Mouse (Mus musculus): ENCODE data around the gene Tom1l1. TPM values are rescaled to one million over a fixed set of nuclear protein-coding genes. Genes with fewer than 3 reads are reported as not detected.
"Not testable (repeated sequence)": the region's sequence is repeated elsewhere in the genome, so short reads cannot be mapped to it uniquely, and the experiment has no call there.

The Tom1l1 gene
- total and polyA plus RNA-seq, 3 experiments: 0.25 to 4.2 TPM; not detected in 1

DNA sequence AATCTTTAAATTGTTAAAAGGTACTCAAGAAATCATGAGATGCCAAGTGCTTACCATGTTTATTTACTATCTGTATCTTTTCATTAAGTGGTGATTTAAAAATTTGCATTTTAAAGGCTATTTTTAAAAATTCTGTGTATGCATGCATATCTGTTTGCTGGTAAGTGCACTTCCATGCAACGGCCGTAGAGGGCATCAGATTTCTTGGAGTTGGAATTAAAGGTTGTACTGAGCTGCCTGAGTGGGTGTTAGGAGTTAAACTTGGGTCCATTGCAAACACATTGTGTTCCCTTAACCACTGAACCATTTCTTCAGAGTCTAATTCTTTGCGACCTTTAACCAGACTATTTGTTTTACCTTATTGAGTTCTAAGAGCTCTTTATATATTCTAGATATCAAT is 29.6 kb upstream of the Tom1l1 start:
- Histone ChIP-seq H3K9ac (ENCODE audit: insufficient read depth, low read depth) (no peak overlapping the region), H3K79me2 (replicated peaks; ENCODE audit: control insufficient read depth, extremely low read depth, insufficient read depth, poor library complexity, severe bottlenecking) (no peaks in the 10 kb centered on the region), H3K4me2 (ENCODE audit: insufficient read depth, low read depth, poor library complexity, severe bottlenecking) (no peak overlapping the region), H3K9me3 (replicated peaks; ENCODE audit: low read length) (no peaks in the 10 kb centered on the region), H3K4me3 (replicated peaks in 1 of 3; ENCODE audit: low read depth in 2 of 3, low read length in 2 of 3, poor library complexity in 1 of 3) (no peak overlapping the region), H3K27me3 (replicated peaks) (peaks cover 9% of the 10 kb centered on the region), H3K36me3 (replicated peaks in 1 of 2; ENCODE audit: control insufficient read depth in 1 of 2, insufficient read depth in 1 of 2, low read length in 1 of 2) (no peaks in the 10 kb centered on the region), H3K4me1 (ENCODE audit: control insufficient read depth in 1 of 2, insufficient read depth in 2 of 2) (no peaks in the 10 kb centered on the region), H3K27ac (ENCODE audit: insufficient read depth, low read depth) (no peak overlapping the region)
- DNase-seq (ENCODE audit: extremely low read depth): peak; percentile 7
- no peak for TF ChIP-seq USF2 (conservative IDR thresholded peaks at IDR 0.05; ENCODE audit: low read depth, low read length)
- peak; percentile 24 to 28; a peak in 3 of 4 replicates for TF ChIP-seq CTCF (conservative IDR thresholded peaks at IDR 0.05 in 1 of 2, IDR thresholded peaks at IDR 0.05 in 1 of 2; ENCODE audit: low read depth in 2 of 2, low read length in 2 of 2)
- no peak for TF ChIP-seq MYC (IDR thresholded peaks at IDR 0.05; ENCODE audit: low read depth, low read length)
- TF ChIP-seq RAD21 (IDR thresholded peaks at IDR 0.05; ENCODE audit: low read depth, low read length): peak; percentile 11
- no peak for TF ChIP-seq E2F4 (IDR thresholded peaks at IDR 0.05; ENCODE audit: insufficient replicate concordance, low read depth, low read length)
- dilution Hi-C loops (cut with MboI; ENCODE audit: extremely low pct_ligation_motif_present, extremely low pct_unique_long_range_greater_than_20kb, low sequenced_read_pairs) (no loop called here), in situ Hi-C loops (cut with MboI; ENCODE audit: low pct_ligation_motif_present, low pct_unique_long_range_greater_than_20kb, low sequenced_read_pairs) (no loop called here)

- Histone ChIP-seq H3K9me3 (replicated peaks; ENCODE audit: low read length) (no peaks in the 10 kb centered on the region), H3K4me1 (ENCODE audit: control insufficient read depth in 1 of 2, insufficient read depth in 2 of 2) (no peaks in the 10 kb centered on the region), H3K4me2 (ENCODE audit: insufficient read depth, low read depth, poor library complexity, severe bottlenecking) (no peak overlapping the region), H3K27ac (ENCODE audit: insufficient read depth, low read depth) (no peak overlapping the region), H3K79me2 (replicated peaks; ENCODE audit: control insufficient read depth, extremely low read depth, insufficient read depth, poor library complexity, severe bottlenecking) (no peaks in the 10 kb centered on the region), H3K27me3 (replicated peaks) (peaks cover 21% of the 10 kb centered on the region), H3K36me3 (replicated peaks in 1 of 2; ENCODE audit: control insufficient read depth in 1 of 2, insufficient read depth in 1 of 2, low read length in 1 of 2) (no peaks in the 10 kb centered on the region), H3K4me3 (replicated peaks in 1 of 3; ENCODE audit: low read depth in 2 of 3, low read length in 2 of 3, poor library complexity in 1 of 3) (no peak overlapping the region), H3K9ac (ENCODE audit: insufficient read depth, low read depth) (no peak overlapping the region)
- in situ Hi-C loops (cut with MboI; ENCODE audit: low pct_ligation_motif_present, low pct_unique_long_range_greater_than_20kb, low sequenced_read_pairs): no loop called here
- dilution Hi-C loops (cut with MboI; ENCODE audit: extremely low pct_ligation_motif_present, extremely low pct_unique_long_range_greater_than_20kb, low sequenced_read_pairs): no loop called here
- TF ChIP-seq ZC3H11A (IDR thresholded peaks at IDR 0.05; ENCODE audit: low read depth, low read length): no peak
- no peak for TF ChIP-seq HCFC1 (IDR thresholded peaks at IDR 0.05; ENCODE audit: low read depth, low read length)
- no peak for TF ChIP-seq MAX (IDR thresholded peaks at IDR 0.05; ENCODE audit: low read length)
- TF ChIP-seq E2F4 (IDR thresholded peaks at IDR 0.05; ENCODE audit: insufficient replicate concordance, low read depth, low read length): no peak
- no peak for TF ChIP-seq GABPA (IDR thresholded peaks at IDR 0.05; ENCODE audit: insufficient replicate concordance, low read depth, low read length)
- TF ChIP-seq CHD2 (IDR thresholded peaks at IDR 0.05; ENCODE audit: low read length): no peak
- no peak for TF ChIP-seq KAT2A (IDR thresholded peaks at IDR 0.05; ENCODE audit: insufficient replicate concordance, low read length)
- no peak for TF ChIP-seq POLR2A (IDR thresholded peaks at IDR 0.05; ENCODE audit: low read depth, low read length)
- no peak for TF ChIP-seq TCF12 (IDR thresholded peaks at IDR 0.05; ENCODE audit: low read depth, low read length)
- TF ChIP-seq MAFK (IDR thresholded peaks at IDR 0.05; ENCODE audit: insufficient replicate concordance, low read length): no peak
- TF ChIP-seq MEF2A (IDR thresholded peaks at IDR 0.05; ENCODE audit: borderline replicate concordance, low read depth, low read length): no peak
- TF ChIP-seq JUND (conservative IDR thresholded peaks at IDR 0.05; ENCODE audit: low read depth, low read length): no peak
- TF ChIP-seq JUN (IDR thresholded peaks at IDR 0.05; ENCODE audit: insufficient read depth, low read depth, low read length): no peak
- no peak for TF ChIP-seq SMC3 (IDR thresholded peaks at IDR 0.05; ENCODE audit: low read depth, low read length)
- TF ChIP-seq BHLHE40 (IDR thresholded peaks at IDR 0.05; ENCODE audit: low read depth, low read length): no peak
- TF ChIP-seq NRF1 (IDR thresholded peaks at IDR 0.05; ENCODE audit: low read depth, low read length): no peak
- no peak for DNase-seq (ENCODE audit: extremely low read depth)
These were observed 23.4 kb upstream of the Tom1l1 start for GRCm38 (mm10) chr11:90711596-90711995.

DNA sequence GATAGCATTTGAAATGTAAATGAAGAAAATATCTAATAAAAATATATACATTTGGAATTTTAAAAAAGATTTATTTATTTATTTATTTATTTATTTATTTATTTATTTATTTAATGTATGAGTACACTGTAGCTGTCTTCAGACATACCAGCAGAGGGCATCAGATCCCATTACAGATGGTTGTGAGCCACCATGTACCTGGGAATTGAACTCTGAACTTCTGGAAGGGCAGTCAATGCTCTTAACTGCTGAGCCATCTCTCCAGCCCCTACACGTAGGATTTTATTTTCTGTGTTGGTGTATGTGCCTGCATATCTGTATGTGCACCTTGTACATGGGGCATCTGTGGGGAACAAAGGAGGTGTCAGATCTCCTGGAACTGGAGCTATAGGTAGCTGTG is 19.0 kb upstream of the Tom1l1 start:
- H3K4me1 ChIP-seq (ENCODE audit: control insufficient read depth in 1 of 2, insufficient read depth in 2 of 2); H3K79me2 ChIP-seq (replicated peaks; ENCODE audit: control insufficient read depth, extremely low read depth, insufficient read depth, poor library complexity, severe bottlenecking); H3K4me3 ChIP-seq (replicated peaks in 1 of 3; ENCODE audit: low read depth in 2 of 3, low read length in 2 of 3, poor library complexity in 1 of 3); H3K9me3 ChIP-seq (replicated peaks; ENCODE audit: low read length); in situ Hi-C loops (cut with MboI; ENCODE audit: low pct_ligation_motif_present, low pct_unique_long_range_greater_than_20kb, low sequenced_read_pairs); H3K27ac ChIP-seq (ENCODE audit: insufficient read depth, low read depth); H3K9ac ChIP-seq (ENCODE audit: insufficient read depth, low read depth); H3K36me3 ChIP-seq (replicated peaks in 1 of 2; ENCODE audit: control insufficient read depth in 1 of 2, insufficient read depth in 1 of 2, low read length in 1 of 2); dilution Hi-C loops (cut with MboI; ENCODE audit: extremely low pct_ligation_motif_present, extremely low pct_unique_long_range_greater_than_20kb, low sequenced_read_pairs); DNase-seq (ENCODE audit: extremely low read depth); H3K4me2 ChIP-seq (ENCODE audit: insufficient read depth, low read depth, poor library complexity, severe bottlenecking): not testable (repeated sequence)
- H3K27me3 ChIP-seq (replicated peaks): peaks cover 37% of the 10 kb centered on the region

All from CH12.LX (cell line).